13 mouse cellular contexts compared by ENCODE assay signal in genomic region chr13:39307845-39308244, GRCm38 (mm10).
A peak's percentile ranks its signal among the peaks of the same experiment; 100 is the strongest.
DNase-seq lines count a peak whose midpoint lies in the region; ATAC-seq and TF ChIP-seq lines count a peak whose summit lies in the region.
"Had no signal": no experiment of that assay in that cellular context is flagged by ENCODE, and none has a peak within 500 bp of the region (broad histone marks: within the 10 kb centered on the region; RNA-seq: fewer than 3 reads in every experiment).

No protein-coding gene starts in this region.

- H3K9ac ChIP-seq in heart, adult 2 months (ENCODE audit: low read depth, low read length), result no peak overlapping the region
- no peak overlapping the region for H3K9ac ChIP-seq in limb, embryonic 12.5 days (replicated peaks)
- H3K9ac ChIP-seq: midbrain, embryonic 12.5 days had no signal

- no peak overlapping the region for H3K27ac ChIP-seq in heart, adult 2 months
- peak overlapping the region; percentile 74; the same call in 1 of the 2 replicates for H3K27ac ChIP-seq in limb, embryonic 12.5 days
- H3K27ac ChIP-seq in limb, embryonic 10.5 days, result no peak overlapping the region
- H3K27ac ChIP-seq: hindbrain, embryonic 10.5 days; midbrain, embryonic 12.5 days had no signal

- no peaks in the 10 kb centered on the region for H3K79me2 ChIP-seq in heart, adult 2 months (replicated peaks; ENCODE audit: control insufficient read depth, insufficient read depth, low read length)

- peak; percentile 25 for DNase-seq in adrenal gland, postnatal 10 days
- DNase-seq in adrenal gland, adult 18-20 months (ENCODE audit: low spot score in 2 of 2), result no peak
- peak; percentile 66 for DNase-seq in heart, adult 11 months
- no peak for DNase-seq in heart, adult 2 months
- no peak for DNase-seq in limb, embryonic 10.5 days (ENCODE audit: low spot score)
- DNase-seq in brain, embryonic 14.5 days (ENCODE audit: low read depth), result peak; percentile 33
- DNase-seq in thymus, postnatal 4 days, result no peak
- DNase-seq: layer of hippocampus, adult 9-11 months had no signal

- H3K36me3 ChIP-seq in heart, adult 2 months (ENCODE audit: control insufficient read depth, insufficient read depth, low read length), result no peaks in the 10 kb centered on the region
- no peaks in the 10 kb centered on the region for H3K36me3 ChIP-seq in limb, embryonic 12.5 days
- H3K36me3 ChIP-seq in limb, embryonic 10.5 days, result no peaks in the 10 kb centered on the region
- H3K36me3 ChIP-seq: hindbrain, embryonic 10.5 days; midbrain, embryonic 12.5 days had no signal

- H3K4me3 ChIP-seq in heart, adult 2 months, result no peak overlapping the region
- H3K4me3 ChIP-seq in limb, embryonic 12.5 days (replicated peaks), result no peak overlapping the region
- H3K4me3 ChIP-seq in limb, embryonic 10.5 days, result no peak overlapping the region
- H3K4me3 ChIP-seq: hindbrain, embryonic 10.5 days; midbrain, embryonic 12.5 days had no signal

- 58% methylated on average over 9 of the region's 9 CpGs for WGBS in heart, adult 2 months
- 73% methylated on average over 9 of the region's 9 CpGs for WGBS in limb, embryonic 12.5 days
- WGBS in limb, embryonic 10.5 days, result 96% methylated on average over 9 of the region's 9 CpGs

- TF ChIP-seq EP300 in heart, adult 2 months (IDR thresholded peaks at IDR 0.05; ENCODE audit: insufficient read depth, low read depth, low read length), result no peak

- TF ChIP-seq POLR2A in heart, adult 2 months (IDR thresholded peaks at IDR 0.05; ENCODE audit: insufficient read depth, low read depth, low read length), result no peak
- TF ChIP-seq POLR2A in brain, embryonic 14.5 days (IDR thresholded peaks at IDR 0.05; ENCODE audit: borderline replicate concordance, extremely low read depth, insufficient read depth, insufficient read length, poor library complexity, severe bottlenecking), result no peak

- no peak for ATAC-seq in limb, embryonic 12.5 days (ENCODE audit: insufficient number of reproducible peaks, insufficient read depth, low FRiP score, low TSS enrichment, low read depth)
- ATAC-seq: forebrain, embryonic 16.5 days; intestine, embryonic 16.5 days had no signal

- no peaks in the 10 kb centered on the region for H3K27me3 ChIP-seq in heart, adult 2 months (ENCODE audit: control insufficient read depth, insufficient read depth, low read length)
- no peaks in the 10 kb centered on the region; the same call in 1 of the 2 replicates for H3K27me3 ChIP-seq in limb, embryonic 12.5 days
- 0 out of 2 replicates have a peak, but pooled peaks cover 5% of the 10 kb centered on the region for H3K27me3 ChIP-seq in limb, embryonic 10.5 days (ENCODE audit: low read depth, poor library complexity, severe bottlenecking)
- H3K27me3 ChIP-seq: midbrain, embryonic 12.5 days had no signal

- no peak for TF ChIP-seq CTCF in heart, adult 2 months (IDR thresholded peaks at IDR 0.05)
- no peak for TF ChIP-seq CTCF in brain, embryonic 14.5 days (IDR thresholded peaks at IDR 0.05; ENCODE audit: borderline replicate concordance, extremely low read depth, insufficient read depth, insufficient read length)

- no peaks in the 10 kb centered on the region for H3K9me3 ChIP-seq in limb, embryonic 12.5 days
- H3K9me3 ChIP-seq in limb, embryonic 10.5 days (replicated peaks), result no peaks in the 10 kb centered on the region
- H3K9me3 ChIP-seq: hindbrain, embryonic 10.5 days; midbrain, embryonic 12.5 days had no signal

- no peak overlapping the region for H3K4me2 ChIP-seq in limb, embryonic 12.5 days
- H3K4me2 ChIP-seq: midbrain, embryonic 12.5 days had no signal

- H3K4me1 ChIP-seq in heart, adult 2 months (ENCODE audit: control insufficient read depth, insufficient read depth, low read length), result no peaks in the 10 kb centered on the region
- peaks cover 27% of the 10 kb centered on the region for H3K4me1 ChIP-seq in limb, embryonic 12.5 days (replicated peaks)
- H3K4me1 ChIP-seq in limb, embryonic 10.5 days, result peaks cover 26% of the 10 kb centered on the region
- H3K4me1 ChIP-seq: hindbrain, embryonic 10.5 days; midbrain, embryonic 12.5 days had no signal

- intact Hi-C loops in heart, adult 2 months (cut with DNase I), result no loop called here

Comparison
In these comparisons a context has a peak if more than half of its experiments do, and no peak if none do; other contexts are left out.
1. DNase-seq: peak in adrenal gland, postnatal 10 days (single experiment), heart, adult 11 months (single experiment) and brain, embryonic 14.5 days (single experiment); none in adrenal gland, adult 18-20 months (0 of 2), heart, adult 2 months (0 of 2), limb, embryonic 10.5 days (single experiment) and thymus, postnatal 4 days (single experiment).